Mouse (Mus musculus) MEL (cell line): ENCODE data around the gene Lmbrd2. TPM values are rescaled to one million over a fixed set of nuclear protein-coding genes. Genes with fewer than 3 reads are reported as not detected.

Experiments
- DNase-seq: peaks from one replicate; pipeline ENCODE4 v3.0.0; 2011; ENCODE audit warnings: low read depth, low spot score
- H3K27ac ChIP-seq: 2 replicates; pipeline ENCODE4 v1.5.1; 2012; ENCODE audit warnings: low read depth, mild to moderate bottlenecking, control low read depth, low read length, moderate library complexity; ENCODE audit not compliant: control insufficient read depth
- H3K27me3 ChIP-seq, 2 experiments: fragments of 150-350 bp in 1 of 2; sonication (generic) in 1 of 2; 2 replicates each; pipeline ENCODE4 v1.6.1; 2012; ENCODE audit warnings: low read length in 2 of 2, mild to moderate bottlenecking in 2 of 2, improper control_type of control experiment in 1 of 2, moderate library complexity in 1 of 2; ENCODE audit not compliant: insufficient read depth in 2 of 2, control insufficient read depth in 1 of 2
- H3K36me3 ChIP-seq, 2 experiments: 2 replicates each; pipeline ENCODE4 v1.6.1; 2012 to 2014; ENCODE audit warnings: low read length in 2 of 2, improper control_type of control experiment in 1 of 2, inconsistent platforms in 1 of 2, mild to moderate bottlenecking in 1 of 2; ENCODE audit not compliant: insufficient read depth in 2 of 2, control insufficient read depth in 1 of 2
- H3K4me1 ChIP-seq, 2 experiments: fragments of 150-350 bp in 1 of 2; sonication (generic) in 1 of 2; 2 replicates each; pipeline ENCODE4 v1.6.1; 2012; ENCODE audit warnings: low read length in 2 of 2, improper control_type of control experiment in 1 of 2, mild to moderate bottlenecking in 1 of 2; ENCODE audit not compliant: insufficient read depth in 2 of 2, control insufficient read depth in 1 of 2
- H3K4me3 ChIP-seq, 2 experiments: fragments of 150-350 bp in 1 of 2; sonication (generic) in 1 of 2; 2 replicates each; pipeline ENCODE4 v1.5.1; 2012; ENCODE audit warnings: low read depth in 2 of 2, low read length in 2 of 2, mild to moderate bottlenecking in 2 of 2, moderate library complexity in 2 of 2, control low read depth in 1 of 2, improper control_type of control experiment in 1 of 2; ENCODE audit not compliant: control insufficient read depth in 1 of 2, insufficient read depth in 1 of 2
- H3K79me2 ChIP-seq: 2 replicates; pipeline ENCODE4 v1.6.1; 2012; ENCODE audit warnings: mild to moderate bottlenecking, low read length, moderate library complexity; ENCODE audit not compliant: control insufficient read depth, poor library complexity, insufficient read depth
- H3K9ac ChIP-seq: 2 replicates; pipeline ENCODE4 v1.6.1; 2012; ENCODE audit warnings: low read depth, mild to moderate bottlenecking, control low read depth, low read length, moderate library complexity; ENCODE audit not compliant: control insufficient read depth, poor library complexity, severe bottlenecking
- H3K9me3 ChIP-seq: fragments of 150-350 bp; sonication (generic); replicated peaks from 2 replicates; pipeline ENCODE4 v1.6.1; 2012; ENCODE audit warnings: mild to moderate bottlenecking, low read length, improper control_type of control experiment, moderate library complexity; ENCODE audit not compliant: insufficient read depth
- BHLHE40 ChIP-seq: IDR thresholded peaks from 2 replicates; pipeline ENCODE4 v1.6.1; 2012; ENCODE audit warnings: low read depth, mild to moderate bottlenecking, inconsistent platforms, low read length, improper control_type of control experiment, borderline replicate concordance
- CHD1 ChIP-seq: IDR thresholded peaks from 2 replicates; pipeline ENCODE4 v1.6.1; 2012; ENCODE audit warnings: low read depth, mild to moderate bottlenecking, inconsistent platforms, low read length, improper control_type of control experiment
- CHD2 ChIP-seq: IDR thresholded peaks from 2 replicates; pipeline ENCODE4 v1.6.1; 2011; ENCODE audit warnings: low read length, improper control_type of control experiment
- CTCF ChIP-seq, 3 experiments: IDR thresholded peaks in 2 of 3; conservative IDR thresholded peaks in 1 of 3; 2 replicates each; pipeline ENCODE4 v1.5.1; 2011 to 2012; ENCODE audit warnings: low read length in 3 of 3, low read depth in 2 of 3, mild to moderate bottlenecking in 2 of 3, improper control_type of control experiment in 1 of 3, inconsistent platforms in 1 of 3, mixed read lengths in 1 of 3, moderate library complexity in 1 of 3; ENCODE audit not compliant: control insufficient read depth in 1 of 3, insufficient read depth in 1 of 3, poor library complexity in 1 of 3, severe bottlenecking in 1 of 3
- EP300 ChIP-seq, 2 experiments: IDR thresholded peaks; 2 replicates each; pipeline ENCODE4 v1.6.1; 2011; ENCODE audit warnings: improper control_type of control experiment in 2 of 2, low read length in 2 of 2, low read depth in 1 of 2, mild to moderate bottlenecking in 1 of 2
- ETS1 ChIP-seq: IDR thresholded peaks from 2 replicates; pipeline ENCODE4 v1.6.1; 2012; ENCODE audit warnings: low read depth, mild to moderate bottlenecking, inconsistent platforms, low read length, improper control_type of control experiment, moderate library complexity
- GATA1 ChIP-seq: IDR thresholded peaks from 2 replicates; pipeline ENCODE4 v1.6.1; 2011; ENCODE audit warnings: low read depth, low read length, improper control_type of control experiment
- HCFC1 ChIP-seq: IDR thresholded peaks from 2 replicates; pipeline ENCODE4 v1.6.1; 2012; ENCODE audit warnings: low read depth, mild to moderate bottlenecking, inconsistent platforms, low read length, improper control_type of control experiment, moderate library complexity
- JUND ChIP-seq: IDR thresholded peaks from 2 replicates; pipeline ENCODE4 v1.6.1; 2011; ENCODE audit warnings: low read depth, mild to moderate bottlenecking, improper control_type of control experiment, low read length
- KAT2A ChIP-seq: conservative IDR thresholded peaks from 2 replicates; pipeline ENCODE4 v1.6.1; 2012; ENCODE audit warnings: low read depth, low read length, improper control_type of control experiment, inconsistent platforms
- MAFK ChIP-seq: IDR thresholded peaks from 2 replicates; pipeline ENCODE4 v1.6.1; 2011; ENCODE audit warnings: low read depth, mild to moderate bottlenecking, low read length, improper control_type of control experiment, borderline replicate concordance
- MAX ChIP-seq: IDR thresholded peaks from 2 replicates; pipeline ENCODE4 v1.6.1; 2011; ENCODE audit warnings: low read length, improper control_type of control experiment
- MYB ChIP-seq: IDR thresholded peaks from 2 replicates; pipeline ENCODE4 v1.6.1; 2011; ENCODE audit warnings: mild to moderate bottlenecking, low read depth, low read length, improper control_type of control experiment
- NELFE ChIP-seq: IDR thresholded peaks from 2 replicates; pipeline ENCODE4 v1.6.1; 2011; ENCODE audit warnings: low read depth, low read length, improper control_type of control experiment
- NRF1 ChIP-seq: IDR thresholded peaks from 2 replicates; pipeline ENCODE4 v1.6.1; 2014; ENCODE audit warnings: low read depth, mild to moderate bottlenecking, inconsistent platforms, low read length, improper control_type of control experiment, moderate library complexity; ENCODE audit not compliant: poor library complexity, insufficient read depth, severe bottlenecking
- POLR2A ChIP-seq, 2 experiments: IDR thresholded peaks; 2 replicates each; pipeline ENCODE4 v1.6.1; 2011 to 2012; ENCODE audit warnings: low read length in 2 of 2, mild to moderate bottlenecking in 2 of 2, control low read depth in 1 of 2, improper control_type of control experiment in 1 of 2, low read depth in 1 of 2, moderate library complexity in 1 of 2; ENCODE audit not compliant: control insufficient read depth in 1 of 2, insufficient read depth in 1 of 2, poor library complexity in 1 of 2
- POLR2AphosphoS5 ChIP-seq: IDR thresholded peaks from 2 replicates; pipeline ENCODE4 v1.6.1; 2012; ENCODE audit warnings: low read depth, borderline replicate concordance, mild to moderate bottlenecking, inconsistent platforms, low read length, moderate library complexity, mixed read lengths
- RCOR1 ChIP-seq: IDR thresholded peaks from 2 replicates; pipeline ENCODE4 v1.6.1; 2012; ENCODE audit warnings: low read depth, mild to moderate bottlenecking, inconsistent platforms, low read length, improper control_type of control experiment
- SMC3 ChIP-seq: IDR thresholded peaks from 2 replicates; pipeline ENCODE4 v1.6.1; 2011; ENCODE audit warnings: low read depth, low read length, improper control_type of control experiment
- TAL1 ChIP-seq: IDR thresholded peaks from 2 replicates; pipeline ENCODE4 v1.6.1; 2012; ENCODE audit warnings: mild to moderate bottlenecking, inconsistent platforms, low read length, moderate library complexity, mixed read lengths
- TBP ChIP-seq: IDR thresholded peaks from 2 replicates; pipeline ENCODE4 v1.8.0; 2011; ENCODE audit warnings: low read depth, low read length, improper control_type of control experiment
- USF2 ChIP-seq, 2 experiments: IDR thresholded peaks; 2 replicates each; pipeline ENCODE4 v1.6.1; 2011 to 2012; ENCODE audit warnings: improper control_type of control experiment in 2 of 2, low read length in 2 of 2, borderline replicate concordance in 1 of 2, inconsistent platforms in 1 of 2, low read depth in 1 of 2, mild to moderate bottlenecking in 1 of 2; ENCODE audit not compliant: insufficient read depth in 1 of 2
- ZKSCAN1 ChIP-seq: IDR thresholded peaks from 2 replicates; pipeline ENCODE4 v1.6.1; 2012; ENCODE audit warnings: low read depth, mild to moderate bottlenecking, inconsistent platforms, low read length, improper control_type of control experiment, moderate library complexity
- ZMIZ1 ChIP-seq: IDR thresholded peaks from 2 replicates; pipeline ENCODE4 v1.6.1; 2012; ENCODE audit warnings: low read depth, mild to moderate bottlenecking, inconsistent platforms, low read length, improper control_type of control experiment, moderate library complexity
- ZNF384 ChIP-seq: IDR thresholded peaks from 2 replicates; pipeline ENCODE4 v1.6.1; 2012; ENCODE audit warnings: low read depth, mild to moderate bottlenecking, inconsistent platforms, low read length, improper control_type of control experiment
- polyA plus RNA-seq, 2 experiments: library from polyadenylated mRNA; stranded (reverse) in 1 of 2; unstranded in 1 of 2; fragments of >175 nt in 1 of 2; fragments of >200 nt in 1 of 2; gene quantifications; 2 replicates each; pipeline versions ENCODE4 v1.2.1 to v1.2.4; 2012; ENCODE audit warnings: low replicate concordance in 2 of 2, low read depth in 1 of 2; ENCODE audit not compliant: insufficient read length in 2 of 2, insufficient read depth in 1 of 2, missing spikeins in 1 of 2
- total RNA-seq: library from RNA; depleted of rRNA; stranded (reverse); fragments of 300-350 nt; gene quantifications from 2 replicates; pipeline ENCODE4 v1.2.3, GENCODE M21; 2012

Lmbrd2 gene
- total and polyA plus RNA-seq, 3 experiments = 7.9 to 62.9 (median 8.2) TPM

DNA sequence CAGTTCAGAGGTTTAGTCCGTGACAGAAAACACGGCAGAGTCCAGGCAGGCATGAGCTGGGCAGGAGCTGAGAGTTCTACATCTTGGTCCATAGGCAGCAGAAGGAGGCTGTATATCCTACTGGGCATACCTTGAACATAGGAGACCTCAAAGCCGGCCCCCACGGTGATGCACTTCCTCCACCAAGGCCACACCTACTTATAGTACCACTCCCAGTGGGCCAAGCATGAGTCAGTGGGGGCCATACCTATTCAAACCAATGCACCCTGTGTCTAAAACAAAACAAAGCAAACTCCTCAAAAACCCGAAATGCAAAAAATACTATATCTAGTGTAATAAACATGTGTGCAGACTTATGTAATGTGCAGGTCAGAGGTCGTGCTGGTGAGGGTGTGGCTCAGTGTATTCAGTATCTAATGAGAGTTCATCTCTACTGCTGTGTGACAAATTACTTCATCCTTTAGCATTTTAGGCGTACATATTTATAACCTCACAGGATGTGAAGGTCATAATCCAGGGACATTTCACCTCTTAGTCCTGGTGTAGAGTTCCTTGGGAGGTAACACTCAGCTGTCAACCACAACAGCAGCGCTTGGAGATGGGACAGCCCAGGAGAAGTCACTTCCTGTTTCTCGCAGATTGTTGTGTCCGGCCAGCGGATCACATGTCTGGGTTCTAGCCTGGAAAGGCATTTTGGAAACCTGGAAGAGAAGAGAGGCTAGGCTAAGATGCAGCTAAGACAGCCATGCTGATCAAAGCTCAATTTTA, 46.6 kb upstream of the Lmbrd2 start:
- no peaks in the 10 kb centered on the region for H3K27me3 ChIP-seq
- no peak overlapping the region for H3K9ac ChIP-seq
- TF ChIP-seq SMC3 (no peak), TAL1 (no peak), TBP (no peak), JUND (no peak), CTCF (IDR thresholded peaks at IDR 0.05 in 2 of 3, conservative IDR thresholded peaks at IDR 0.05 in 1 of 3; ENCODE audit: control insufficient read depth in 1 of 3, insufficient read depth in 1 of 3, low read depth in 2 of 3, low read length in 3 of 3, poor library complexity in 1 of 3, severe bottlenecking in 1 of 3) (no peak), MYB (no peak), ZNF384 (no peak), EP300 (IDR thresholded peaks at IDR 0.05; ENCODE audit: low read depth in 1 of 2, low read length in 2 of 2) (no peak), MAFK (no peak), USF2 (IDR thresholded peaks at IDR 0.05; ENCODE audit: borderline replicate concordance in 1 of 2, insufficient read depth in 1 of 2, low read depth in 1 of 2, low read length in 2 of 2) (no peak), ETS1 (no peak), BHLHE40 (no peak), RCOR1 (no peak), ZMIZ1 (no peak), GATA1 (no peak), KAT2A (no peak), HCFC1 (no peak), NRF1 (no peak), CHD1 (no peak), POLR2A (IDR thresholded peaks at IDR 0.05; ENCODE audit: control insufficient read depth in 1 of 2, insufficient read depth in 1 of 2, low read depth in 1 of 2, low read length in 2 of 2, poor library complexity in 1 of 2) (no peak)
- H3K36me3 ChIP-seq = peaks cover 27 to 73% of the 10 kb centered on the region in 2 experiments
- H3K4me3 ChIP-seq = no peak overlapping the region
- H3K79me2 ChIP-seq = no peaks in the 10 kb centered on the region; the same call in 1 of the 2 replicates
- peaks cover 16 to 27% of the 10 kb centered on the region in 2 experiments for H3K4me1 ChIP-seq
- DNase-seq = no peak
- H3K9me3 ChIP-seq = no peaks in the 10 kb centered on the region
- no peak overlapping the region for H3K27ac ChIP-seq

DNA sequence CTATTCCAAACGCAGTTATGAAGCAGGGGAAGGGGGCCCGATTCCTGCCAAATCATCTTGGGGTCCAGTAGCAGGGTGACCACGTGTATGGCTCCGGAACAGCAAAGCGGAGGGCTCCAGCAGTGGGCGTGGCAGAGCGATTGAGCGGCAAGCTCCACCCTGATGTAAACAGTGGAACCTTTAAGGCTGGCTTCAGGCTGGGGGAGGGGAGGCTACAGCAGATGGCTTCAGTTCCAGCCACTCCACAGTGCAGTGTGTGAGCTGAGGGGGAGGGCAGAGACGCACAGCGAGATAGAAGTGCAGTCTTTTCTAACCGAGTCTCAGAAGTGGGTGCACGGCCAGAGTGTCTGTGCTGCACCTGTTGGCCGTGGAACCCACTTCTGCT, 46.0 kb upstream of the Lmbrd2 start:
- Histone ChIP-seq H3K4me3 (no peak overlapping the region), H3K27ac (no peak overlapping the region)

More for the DNA sequence above, 46.0 kb upstream of the Lmbrd2 start:
- Histone ChIP-seq H3K27me3 (no peaks in the 10 kb centered on the region), H3K9me3 (no peaks in the 10 kb centered on the region), H3K36me3 (peaks cover 23 to 73% of the 10 kb centered on the region in 2 experiments), H3K79me2 (no peaks in the 10 kb centered on the region; the same call in 1 of the 2 replicates), H3K9ac (no peak overlapping the region), H3K4me1 (peaks cover 14 to 22% of the 10 kb centered on the region in 2 experiments)
- DNase-seq = no peak
- TF ChIP-seq POLR2AphosphoS5 (no peak), MAX (no peak), USF2 (IDR thresholded peaks at IDR 0.05; ENCODE audit: borderline replicate concordance in 1 of 2, insufficient read depth in 1 of 2, low read depth in 1 of 2, low read length in 2 of 2) (no peak), HCFC1 (no peak), NELFE (no peak), ZNF384 (no peak), CHD1 (no peak), EP300 (IDR thresholded peaks at IDR 0.05; ENCODE audit: low read depth in 1 of 2, low read length in 2 of 2) (no peak), MAFK (no peak), ZMIZ1 (no peak), ZKSCAN1 (no peak), CHD2 (no peak)
